Mouse (Mus musculus) adrenal gland (tissue): ENCODE results near the gene Adam10.

Source experiments
- microRNA-seq, 2 experiments: library from miRNA; unstranded; fragments of <30 nt; microRNA quantifications; one replicate each; pipeline ENCODE4; 2019

Adam10 gene

Small RNA genes within 50 kb of the gene (microRNA-seq; reads per million reads assigned to microRNA genes)
- gene Gm25149: 0 reads per million in 2 experiments
